Mouse (Mus musculus) heart, embryonic 14.5 days (tissue): Measurements from ENCODE around the gene Rreb1. TPM values are rescaled to one million over a fixed set of nuclear protein-coding genes. Genes with fewer than 3 reads are reported as not detected.

Experiments used
- ATAC-seq: fragments of 200-750 bp; cut with Nextera tagmentation; 2 replicates; pipeline ENCODE4 v1.8.0; 2017; ENCODE audit warnings: low read depth, moderate TSS enrichment; ENCODE audit not compliant: insufficient number of reproducible peaks, insufficient read depth, low FRiP score
- H3K27ac ChIP-seq, 2 experiments: fragments of 200-500 bp in 1 of 2; fragments of 300-500 bp in 1 of 2; sonication (generic) in 1 of 2; replicated peaks in 1 of 2; 2 replicates each; pipeline ENCODE4 v1.5.1; 2012 to 2014; ENCODE audit warnings: low read depth in 2 of 2, low read length in 2 of 2, control low read depth in 1 of 2, mild to moderate bottlenecking in 1 of 2, mixed read lengths in 1 of 2; ENCODE audit not compliant: control insufficient read depth in 1 of 2, insufficient read depth in 1 of 2
- H3K27me3 ChIP-seq: fragments of 300-500 bp; sonication (generic); 2 replicates; pipeline ENCODE4 v1.6.1; 2014; ENCODE audit warnings: mild to moderate bottlenecking, low read length, control low read depth; ENCODE audit not compliant: control insufficient read depth, insufficient read depth
- H3K36me3 ChIP-seq: fragments of 300-500 bp; sonication (generic); 2 replicates; pipeline ENCODE4 v1.6.1; 2014; ENCODE audit warnings: mild to moderate bottlenecking, control low read depth, low read length, mixed read lengths; ENCODE audit not compliant: control insufficient read depth, insufficient read depth
- H3K4me1 ChIP-seq, 2 experiments: fragments of 200-500 bp in 1 of 2; fragments of 300-500 bp in 1 of 2; sonication (generic) in 1 of 2; 2 replicates each; pipeline ENCODE4 v1.6.1; 2012 to 2014; ENCODE audit warnings: low read length in 2 of 2, control low read depth in 1 of 2, mixed read lengths in 1 of 2; ENCODE audit not compliant: control insufficient read depth in 2 of 2, insufficient read depth in 2 of 2
- H3K4me2 ChIP-seq: fragments of 300-500 bp; sonication (generic); 2 replicates; pipeline ENCODE4 v1.6.1; 2014; ENCODE audit warnings: mild to moderate bottlenecking, low read length
- H3K4me3 ChIP-seq, 2 experiments: fragments of 200-500 bp in 1 of 2; fragments of 300-500 bp in 1 of 2; sonication (generic) in 1 of 2; 2 replicates each; pipeline ENCODE4 v1.5.1; 2012 to 2014; ENCODE audit warnings: low read length in 2 of 2, mild to moderate bottlenecking in 2 of 2, control low read depth in 1 of 2, low read depth in 1 of 2, moderate library complexity in 1 of 2; ENCODE audit not compliant: control insufficient read depth in 1 of 2, insufficient read depth in 1 of 2
- H3K9ac ChIP-seq: fragments of 300-500 bp; sonication (generic); 2 replicates; pipeline ENCODE4 v1.6.1; 2014; ENCODE audit warnings: mild to moderate bottlenecking, low read length
- H3K9me3 ChIP-seq: fragments of 300-500 bp; sonication (generic); 2 replicates; pipeline ENCODE4 v1.6.1; 2016; ENCODE audit warnings: low read length, control low read depth; ENCODE audit not compliant: control insufficient read depth
- WGBS: fragments of 180-500 bp; shearing (Covaris S2); extraction: QIAGEN DNeasy Blood & Tissue Kit; methylation state at CpG from one replicate; pipeline ENCODE4 v1.1.7; 2014; 5-methylcytosine and 5-hydroxymethylcytosine counted together
- polyA plus RNA-seq: library from polyadenylated mRNA; unstranded; fragments of >200 nt; fragmentation: Nextera tagmentation; extraction: Ambion mirVana; gene quantifications from 2 replicates; pipeline ENCODE4 v1.2.1, GENCODE M21; 2014

Gene Rreb1
- polyA plus RNA-seq, 1 experiment from 2014 or later = 17.8 TPM

DNA sequence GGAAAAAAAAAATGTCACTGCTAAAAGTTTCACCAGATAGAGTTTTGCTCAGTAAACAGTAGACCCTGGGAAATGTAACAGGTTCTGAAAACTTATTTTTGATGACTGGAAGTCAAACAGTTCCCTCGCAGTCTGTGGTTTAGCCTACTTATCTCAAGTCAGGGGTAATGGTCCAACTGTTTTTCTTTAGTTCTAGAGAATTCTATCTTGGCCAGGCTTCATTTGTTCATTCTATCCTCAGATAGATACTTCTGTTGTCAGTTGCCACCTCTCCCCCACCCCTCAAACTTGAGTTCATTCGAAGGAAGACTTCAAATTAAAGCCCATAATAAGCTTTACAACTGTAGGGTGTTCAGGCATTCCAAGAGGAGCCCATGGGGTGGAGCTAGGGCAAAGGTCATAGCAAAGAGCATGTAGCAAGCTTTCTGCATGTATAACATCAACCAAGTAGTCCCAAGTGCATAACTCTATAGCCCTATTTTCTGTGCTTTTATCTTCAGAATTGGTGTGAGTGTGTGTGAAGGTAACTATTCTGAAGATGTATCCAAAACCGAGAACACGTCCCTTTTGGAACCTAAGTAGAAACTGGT lies 46.2 kb downstream of the Rreb1 start:
- H3K4me1 ChIP-seq = peaks cover 11 to 38% of the 10 kb centered on the region in 2 experiments
- H3K4me3 ChIP-seq = no peak overlapping the region
- WGBS = 59% methylated on average over 4 of the region's 4 CpGs
- 0 out of 4 replicates have a peak overlapping the region, but pooled peaks of 1 of the 2 experiments have one; percentile 96 for H3K27ac ChIP-seq
- no peaks in the 10 kb centered on the region for H3K9me3 ChIP-seq
- no peak overlapping the region for H3K9ac ChIP-seq
- H3K27me3 ChIP-seq = no peaks in the 10 kb centered on the region
- H3K4me2 ChIP-seq = no peak overlapping the region
- no peaks in the 10 kb centered on the region for H3K36me3 ChIP-seq
- ATAC-seq = no peak

DNA sequence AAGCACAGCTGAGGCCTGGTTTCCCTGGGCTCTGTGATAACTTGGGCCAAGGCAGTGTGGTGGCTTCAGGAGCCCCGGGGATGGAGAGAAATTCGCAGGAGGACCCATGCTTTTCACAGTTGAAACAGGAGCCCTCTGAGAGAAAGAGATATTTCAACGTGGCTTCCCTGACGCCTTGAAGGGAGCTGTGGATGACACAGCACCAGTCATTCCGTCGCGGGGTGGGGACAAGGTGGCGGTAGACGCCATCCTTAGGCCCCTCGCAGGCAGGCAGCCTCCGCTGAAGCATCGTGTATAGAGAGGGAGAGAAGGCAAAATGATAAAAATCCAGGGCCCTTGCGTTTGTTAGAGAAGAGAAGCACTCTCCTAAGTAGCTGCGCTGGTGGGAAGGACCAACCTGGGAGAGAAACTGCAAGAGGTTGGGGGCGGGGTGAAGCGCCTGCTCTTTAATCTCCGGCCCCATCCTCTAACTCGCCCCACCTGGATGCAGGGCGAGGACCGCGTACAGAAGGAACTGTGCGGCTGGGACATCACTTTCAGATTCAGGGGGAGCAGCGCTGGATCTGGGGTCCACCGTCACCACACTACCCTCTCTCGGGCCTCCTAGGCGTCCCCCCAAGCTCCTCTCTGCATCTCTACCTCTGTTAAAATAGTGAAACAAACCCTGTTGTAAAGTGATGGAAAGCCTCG lies 46.9 kb downstream of the Rreb1 start:
- Histone ChIP-seq H3K27ac (peak overlapping the region; percentile 40 to 96; a peak in 2 of 4 replicates), H3K27me3 (no peaks in the 10 kb centered on the region), H3K4me1 (peaks cover 11 to 44% of the 10 kb centered on the region in 2 experiments), H3K4me3 (peak overlapping the region; percentile 72 to 77), H3K9ac (peak overlapping the region; percentile 85), H3K36me3 (no peaks in the 10 kb centered on the region), H3K9me3 (no peaks in the 10 kb centered on the region), H3K4me2 (peak overlapping the region; percentile 99)
- no peak for ATAC-seq
- 5% methylated on average over 27 of the region's 27 CpGs for whole genome bisulfite sequencing

DNA sequence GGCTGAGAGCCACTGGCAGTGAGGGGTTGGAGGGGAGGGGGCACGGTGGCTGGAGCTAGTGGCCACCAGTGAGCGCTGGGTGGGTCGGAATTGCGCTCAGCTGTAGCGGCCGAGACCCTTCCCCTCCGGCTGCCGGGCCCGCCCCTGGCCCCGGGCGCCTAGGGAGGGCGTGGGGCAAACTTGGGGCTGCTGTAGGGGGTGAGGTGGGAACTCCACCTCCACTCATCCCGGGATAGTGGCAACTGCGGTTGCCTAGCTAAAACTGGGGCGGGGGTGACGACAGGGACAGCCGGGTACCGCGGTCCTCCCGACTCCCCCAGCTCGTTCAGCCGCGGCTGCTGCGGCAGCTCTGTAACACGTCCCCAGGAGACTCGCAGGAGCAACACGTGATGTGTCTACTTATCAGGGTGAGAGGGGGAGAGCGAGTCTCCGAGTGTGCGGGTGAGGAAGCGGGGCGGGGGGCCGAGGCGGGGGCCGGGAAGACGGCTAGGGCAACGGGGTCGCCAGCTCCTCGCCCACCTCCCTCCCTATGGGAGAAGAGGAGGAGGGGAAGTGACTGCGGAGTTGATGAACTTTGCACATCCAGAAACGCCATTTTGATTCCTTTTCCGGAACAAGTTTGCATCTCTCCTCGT lies 47.6 kb downstream of the Rreb1 start:
- peak; percentile 57 for ATAC-seq
- Histone ChIP-seq H3K4me1 (peaks cover 12 to 48% of the 10 kb centered on the region in 2 experiments), H3K4me2 (peak overlapping the region; percentile 99), H3K9ac (peak overlapping the region; percentile 85), H3K36me3 (no peaks in the 10 kb centered on the region), H3K27me3 (no peaks in the 10 kb centered on the region), H3K4me3 (peak overlapping the region; percentile 72 to 77), H3K27ac (peak overlapping the region; percentile 82 to 96), H3K9me3 (no peaks in the 10 kb centered on the region)
- WGBS = under 1% methylated on average over 37 of the region's 43 CpGs

DNA sequence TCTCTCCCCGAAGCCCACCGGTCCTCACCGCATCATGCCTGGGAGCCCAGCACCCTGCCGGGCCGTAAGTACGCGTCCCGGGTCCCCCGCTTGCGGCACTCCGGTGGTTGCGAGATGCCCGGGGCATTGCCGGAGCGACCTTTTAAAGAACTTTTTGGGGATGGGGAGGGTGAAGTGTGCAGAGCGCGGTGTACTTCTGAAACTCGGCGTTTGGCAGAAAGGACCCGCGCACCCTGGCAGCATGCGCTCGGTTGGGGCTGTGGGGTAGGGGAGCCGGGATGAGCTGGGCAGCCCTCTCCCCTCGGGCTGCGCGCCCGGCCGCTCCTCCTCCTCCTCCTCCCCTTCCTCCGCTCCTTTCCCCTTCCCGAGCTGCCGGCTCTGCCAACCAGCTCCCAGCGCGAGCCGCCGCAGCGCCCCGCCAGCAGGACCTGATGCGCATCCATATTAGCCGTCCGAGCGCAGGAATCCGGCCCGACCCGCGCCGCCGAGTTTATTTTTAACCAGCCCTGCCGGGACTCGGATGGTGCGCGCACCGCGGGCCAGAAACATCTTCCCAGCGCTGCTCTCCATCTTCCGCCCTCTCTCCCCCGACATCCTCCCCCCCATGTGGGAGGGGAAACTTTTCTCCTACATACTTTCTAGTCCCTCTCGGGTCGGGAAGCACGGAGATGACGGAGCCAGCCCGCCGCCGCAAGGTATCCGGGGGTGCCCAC lies 48.2 kb downstream of the Rreb1 start:
- peaks cover 13 to 48% of the 10 kb centered on the region in 2 experiments for H3K4me1 ChIP-seq
- no peaks in the 10 kb centered on the region for H3K27me3 ChIP-seq
- H3K9ac ChIP-seq = peak overlapping the region; percentile 85
- no peaks in the 10 kb centered on the region for H3K9me3 ChIP-seq
- ATAC-seq = peak; percentile 36
- no peaks in the 10 kb centered on the region for H3K36me3 ChIP-seq
- H3K4me2 ChIP-seq = peak overlapping the region; percentile 99
- H3K27ac ChIP-seq = peak overlapping the region; percentile 82 to 96
- WGBS = under 1% methylated on average over 65 of the region's 65 CpGs
- H3K4me3 ChIP-seq = peak overlapping the region; percentile 72 to 77

DNA sequence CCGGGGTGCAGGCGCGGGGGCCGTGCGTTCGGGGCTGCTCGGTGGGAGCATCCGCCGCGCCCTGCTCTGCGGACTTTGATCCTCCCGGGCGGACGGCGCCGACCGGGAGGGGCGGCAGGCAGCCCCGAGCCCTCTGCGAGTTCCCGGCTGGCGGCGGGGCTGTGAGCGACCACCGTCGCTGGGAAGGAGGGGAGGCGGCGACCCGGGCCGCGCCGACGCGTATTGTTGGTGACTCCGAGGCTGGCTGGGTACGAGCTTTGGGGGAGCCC lies 48.7 kb downstream of the Rreb1 start:
- H3K4me2 ChIP-seq = peak overlapping the region; percentile 99
- peak overlapping the region; percentile 72 to 77 for H3K4me3 ChIP-seq
- H3K27me3 ChIP-seq = no peaks in the 10 kb centered on the region
- peak overlapping the region; percentile 82 to 96 for H3K27ac ChIP-seq
- no peaks in the 10 kb centered on the region for H3K9me3 ChIP-seq
- under 1% methylated on average over 36 of the region's 36 CpGs for WGBS
- ATAC-seq = no peak; the same call in none of the 2 replicates
- H3K36me3 ChIP-seq = no peaks in the 10 kb centered on the region
- H3K9ac ChIP-seq = peak overlapping the region; percentile 85
- peaks cover 10 to 48% of the 10 kb centered on the region in 2 experiments for H3K4me1 ChIP-seq

DNA sequence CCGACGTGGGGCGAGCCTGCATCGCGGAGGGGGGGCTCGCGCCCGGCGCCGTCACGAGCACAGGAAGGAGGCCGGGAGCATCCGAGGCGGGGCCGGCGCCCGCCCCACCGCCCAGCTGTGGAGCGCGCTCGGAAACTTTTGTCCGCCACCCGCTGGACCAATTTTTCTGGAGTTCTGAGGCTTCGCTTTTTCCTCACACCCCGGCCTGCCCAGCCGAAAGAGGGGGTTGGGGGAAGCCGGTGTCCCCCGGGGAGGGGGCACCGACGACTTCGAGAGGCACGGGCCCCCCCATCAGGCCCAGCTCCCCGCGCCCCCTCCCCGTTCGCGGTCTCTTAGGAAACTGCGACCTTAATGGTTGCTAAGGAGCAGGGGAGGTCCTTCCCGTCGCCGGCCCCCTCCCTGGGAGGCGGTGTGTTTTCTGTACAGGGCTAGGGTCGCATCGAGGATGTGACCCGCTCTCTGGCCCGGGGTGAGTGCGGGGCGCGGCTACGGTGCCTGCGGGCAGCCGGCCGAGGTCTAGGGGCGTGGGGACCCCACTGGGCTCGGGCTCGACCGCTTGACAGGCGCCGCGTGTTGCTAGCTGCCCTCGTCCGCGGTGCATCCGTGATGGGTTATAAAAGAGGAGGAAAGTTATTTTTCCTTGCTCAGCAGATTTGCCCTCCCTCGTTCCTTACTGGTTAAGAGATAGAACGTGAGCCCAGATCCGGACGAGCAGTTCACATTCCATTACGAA lies 49.2 kb downstream of the Rreb1 start:
- Histone ChIP-seq H3K27ac (peak overlapping the region; percentile 82 to 96), H3K27me3 (no peaks in the 10 kb centered on the region), H3K9me3 (no peaks in the 10 kb centered on the region), H3K4me3 (peak overlapping the region; percentile 72 to 77), H3K36me3 (no peaks in the 10 kb centered on the region), H3K9ac (peak overlapping the region; percentile 85), H3K4me1 (peaks cover 10 to 52% of the 10 kb centered on the region in 2 experiments), H3K4me2 (peak overlapping the region; percentile 99)
- WGBS = under 1% methylated on average over 69 of the region's 69 CpGs
- peak; percentile 66 for ATAC-seq
